Mouse (Mus musculus) megakaryocyte, embryonic 14.5 days (primary cell): Measurements from ENCODE around the gene Nin.

Source experiments
- FLI1 ChIP-seq: IDR thresholded peaks from 2 replicates; pipeline ENCODE4 v1.6.1; 2012; ENCODE audit warnings: low read length, inconsistent platforms, mixed read lengths
- GATA1 ChIP-seq: IDR thresholded peaks from 3 replicates; pipeline ENCODE4 v1.6.1; 2012; ENCODE audit warnings: mixed read lengths, low read length, inconsistent platforms, borderline replicate concordance

DNA sequence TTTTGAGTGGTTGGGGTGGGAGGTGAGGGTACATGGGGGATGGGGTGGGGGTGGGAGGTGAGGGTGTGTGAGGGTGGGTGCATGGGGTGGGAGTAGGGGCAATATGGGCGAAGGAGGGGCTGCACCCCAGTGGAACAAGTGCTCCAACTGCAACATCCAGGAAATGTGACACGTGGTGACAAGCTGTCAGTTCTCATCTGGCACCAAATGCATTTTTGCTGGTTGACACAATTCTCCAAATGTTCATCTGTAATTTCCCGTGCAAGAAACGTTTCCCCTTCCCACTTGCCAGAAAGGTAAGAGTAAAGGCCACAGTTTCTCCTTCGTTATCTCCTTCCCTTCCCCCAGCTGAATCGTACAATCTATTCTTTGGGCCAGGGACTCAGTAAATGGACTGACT, 7.6 kb downstream of the Nin start:
- TF ChIP-seq GATA1 = no peak
- no peak for TF ChIP-seq FLI1
